Mouse (Mus musculus): ENCODE results near the gene Cdk2ap2. TPM values are rescaled to one million over a fixed set of nuclear protein-coding genes. Genes with fewer than 3 reads are reported as not detected.
A peak's percentile ranks its signal among the peaks of the same experiment; 100 is the strongest.

The Cdk2ap2 gene
- polyA plus RNA-seq, 1 experiment from 2014 or later, result 84.3 TPM

DNA sequence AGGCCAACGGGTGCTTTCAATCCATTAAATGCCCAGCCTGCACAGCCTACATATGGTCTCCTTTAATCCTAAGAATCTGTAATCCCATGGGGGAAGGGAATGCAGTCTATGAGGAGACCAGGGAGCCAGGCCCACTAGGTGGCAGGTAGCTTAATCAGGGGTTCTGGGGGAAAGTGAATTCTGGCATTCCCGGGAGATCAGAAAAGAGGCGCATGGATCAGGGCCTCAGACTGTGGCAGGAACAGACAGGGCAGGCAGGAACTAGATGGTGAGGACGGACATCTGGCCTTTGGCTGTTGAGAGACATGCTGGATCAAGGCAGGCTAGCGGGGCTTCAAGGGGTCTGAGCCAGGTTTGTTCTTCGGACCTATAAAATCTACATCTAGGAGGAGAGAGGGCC, 4.5 kb downstream of the Cdk2ap2 start:
- DNase-seq (ENCODE audit: low spot score) (no peak), ATAC-seq (ENCODE audit: low FRiP score) (no peak)
- Histone ChIP-seq H3K9me3 (ENCODE audit: control insufficient read depth, low read length) (no peaks in the 10 kb centered on the region), H3K4me3 (ENCODE audit: low read depth, low read length) (peak overlapping the region; percentile 46), H3K36me3 (ENCODE audit: control insufficient read depth, insufficient read depth, low read length) (no peaks in the 10 kb centered on the region), H3K27ac (ENCODE audit: low read depth, low read length) (no peak overlapping the region), H3K4me1 (replicated peaks; ENCODE audit: control insufficient read depth, insufficient read depth, low read length) (peaks cover 14% of the 10 kb centered on the region), H3K27me3 (ENCODE audit: control insufficient read depth, insufficient read depth, low read length) (peaks cover 23% of the 10 kb centered on the region), H3K9ac (ENCODE audit: low read depth, low read length) (peak overlapping the region; percentile 48; the same call in 1 of the 2 replicates), H3K4me2 (replicated peaks; ENCODE audit: low read depth, low read length) (peak overlapping the region; percentile 89)
- WGBS, result 63% methylated on average over 6 of the region's 6 CpGs

DNA sequence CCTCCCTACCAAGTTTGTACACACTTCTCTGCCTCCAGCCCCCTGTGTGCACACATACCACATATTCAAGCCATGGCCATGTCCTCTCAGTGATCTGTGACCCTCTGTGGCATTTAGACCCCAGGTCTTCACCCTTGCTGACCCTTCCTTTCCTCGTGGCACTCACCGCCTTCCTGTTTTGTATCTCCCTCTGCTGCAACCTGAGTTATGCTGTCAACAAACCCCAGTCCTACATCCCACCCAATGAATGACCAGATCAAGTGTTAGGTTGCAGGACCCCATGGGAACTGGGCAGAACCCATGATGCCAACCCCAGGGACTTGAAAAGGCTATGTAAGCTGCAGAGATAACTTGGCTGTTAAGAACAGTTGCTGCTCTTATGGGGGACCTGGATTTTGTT, 5.1 kb downstream of the Cdk2ap2 start:
- H3K4me1 ChIP-seq (replicated peaks; ENCODE audit: control insufficient read depth, insufficient read depth, low read length), result peaks cover 14% of the 10 kb centered on the region
- DNase-seq (ENCODE audit: low spot score), result no peak
- H3K27me3 ChIP-seq (ENCODE audit: control insufficient read depth, insufficient read depth, low read length), result peaks cover 23% of the 10 kb centered on the region
- no peak for ATAC-seq (ENCODE audit: low FRiP score)
- no peak overlapping the region for H3K9ac ChIP-seq (ENCODE audit: low read depth, low read length)
- no peaks in the 10 kb centered on the region for H3K36me3 ChIP-seq (ENCODE audit: control insufficient read depth, insufficient read depth, low read length)
- no peak overlapping the region for H3K4me2 ChIP-seq (replicated peaks; ENCODE audit: low read depth, low read length)
- WGBS, result 78% methylated on average over 2 of the region's 2 CpGs
- no peak overlapping the region for H3K4me3 ChIP-seq (ENCODE audit: low read depth, low read length)
- H3K27ac ChIP-seq (ENCODE audit: low read depth, low read length), result no peak overlapping the region
- no peaks in the 10 kb centered on the region for H3K9me3 ChIP-seq (ENCODE audit: control insufficient read depth, low read length)

DNA sequence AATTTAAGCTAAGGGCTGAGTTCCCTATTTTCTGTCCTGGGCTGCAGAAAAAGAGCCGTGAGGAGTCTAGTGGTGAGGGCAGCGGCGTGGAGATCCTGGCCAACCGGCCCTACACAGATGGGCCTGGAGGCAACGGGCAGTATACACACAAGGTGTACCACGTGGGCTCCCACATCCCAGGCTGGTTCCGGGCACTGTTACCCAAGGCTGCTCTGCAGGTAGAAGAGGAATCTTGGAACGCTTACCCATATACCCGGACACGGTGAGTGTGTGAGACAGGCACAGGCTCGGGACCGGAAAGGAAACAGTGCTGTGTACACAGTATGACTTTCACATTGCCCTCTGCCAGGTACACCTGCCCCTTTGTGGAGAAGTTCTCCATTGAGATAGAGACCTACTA, 5.6 kb downstream of the Cdk2ap2 start:
- H3K27ac ChIP-seq (ENCODE audit: low read depth, low read length), result no peak overlapping the region
- ATAC-seq (ENCODE audit: low FRiP score) (no peak), DNase-seq (ENCODE audit: low spot score) (no peak)
- peaks cover 23% of the 10 kb centered on the region for H3K27me3 ChIP-seq (ENCODE audit: control insufficient read depth, insufficient read depth, low read length)
- no peak overlapping the region for H3K4me2 ChIP-seq (replicated peaks; ENCODE audit: low read depth, low read length)
- H3K4me1 ChIP-seq (replicated peaks; ENCODE audit: control insufficient read depth, insufficient read depth, low read length), result peaks cover 14% of the 10 kb centered on the region
- WGBS, result 93% methylated on average over 12 of the region's 12 CpGs
- no peak overlapping the region for H3K4me3 ChIP-seq (ENCODE audit: low read depth, low read length)
- no peak overlapping the region for H3K9ac ChIP-seq (ENCODE audit: low read depth, low read length)
- H3K36me3 ChIP-seq (ENCODE audit: control insufficient read depth, insufficient read depth, low read length), result no peaks in the 10 kb centered on the region
- no peaks in the 10 kb centered on the region for H3K9me3 ChIP-seq (ENCODE audit: control insufficient read depth, low read length)

DNA sequence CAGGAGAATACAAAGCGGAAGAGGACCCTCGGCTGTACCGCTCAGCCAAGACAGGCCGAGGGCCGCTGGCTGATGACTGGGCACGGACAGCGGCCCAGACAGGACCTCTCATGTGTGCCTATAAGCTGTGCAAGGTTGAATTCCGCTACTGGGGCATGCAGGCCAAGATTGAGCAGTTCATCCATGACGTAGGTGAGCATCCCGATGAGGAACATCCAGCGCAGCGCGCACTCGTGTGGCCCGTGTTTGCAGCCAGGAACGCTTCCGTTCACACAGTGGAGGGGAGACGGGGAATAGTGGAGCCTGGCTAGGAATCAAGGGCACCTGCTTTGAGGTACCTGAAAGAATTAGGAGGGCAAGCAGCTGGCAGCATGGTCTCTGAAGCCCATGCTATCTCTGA, 6.3 kb downstream of the Cdk2ap2 start:
- Histone ChIP-seq H3K36me3 (ENCODE audit: control insufficient read depth, insufficient read depth, low read length) (no peaks in the 10 kb centered on the region), H3K4me3 (ENCODE audit: low read depth, low read length) (no peak overlapping the region), H3K9me3 (ENCODE audit: control insufficient read depth, low read length) (no peaks in the 10 kb centered on the region), H3K9ac (ENCODE audit: low read depth, low read length) (no peak overlapping the region), H3K27me3 (ENCODE audit: control insufficient read depth, insufficient read depth, low read length) (peaks cover 23% of the 10 kb centered on the region), H3K4me2 (replicated peaks; ENCODE audit: low read depth, low read length) (no peak overlapping the region), H3K4me1 (replicated peaks; ENCODE audit: control insufficient read depth, insufficient read depth, low read length) (peaks cover 14% of the 10 kb centered on the region), H3K27ac (ENCODE audit: low read depth, low read length) (no peak overlapping the region)
- ATAC-seq (ENCODE audit: low FRiP score) (no peak), DNase-seq (ENCODE audit: low spot score) (no peak)
- WGBS, result 94% methylated on average over 18 of the region's 18 CpGs

DNA sequence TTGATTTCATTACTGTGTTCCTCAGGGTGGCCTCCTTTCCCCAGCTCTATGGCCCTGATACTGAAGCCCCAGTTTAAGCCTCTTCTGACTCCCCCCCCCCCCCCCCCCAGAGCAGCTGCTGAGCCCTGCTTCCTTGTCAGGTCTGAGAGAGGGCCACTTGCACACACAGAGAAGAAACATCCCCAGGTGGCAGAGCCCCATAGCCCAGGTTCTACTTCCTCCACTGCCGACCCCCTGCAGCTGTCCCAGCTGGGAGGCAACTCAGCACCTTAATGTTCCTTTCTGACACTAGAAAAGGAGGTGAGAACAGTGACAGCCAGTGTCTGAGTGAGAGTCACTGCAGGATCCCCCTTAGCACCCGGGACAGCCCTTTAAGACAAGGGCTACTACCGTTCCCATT, 6.8 kb downstream of the Cdk2ap2 start:
- Histone ChIP-seq H3K9me3 (ENCODE audit: control insufficient read depth, low read length) (no peaks in the 10 kb centered on the region), H3K4me2 (replicated peaks; ENCODE audit: low read depth, low read length) (no peak overlapping the region), H3K27ac (ENCODE audit: low read depth, low read length) (no peak overlapping the region), H3K36me3 (ENCODE audit: control insufficient read depth, insufficient read depth, low read length) (no peaks in the 10 kb centered on the region), H3K9ac (ENCODE audit: low read depth, low read length) (no peak overlapping the region), H3K27me3 (ENCODE audit: control insufficient read depth, insufficient read depth, low read length) (peaks cover 23% of the 10 kb centered on the region), H3K4me3 (ENCODE audit: low read depth, low read length) (no peak overlapping the region), H3K4me1 (replicated peaks; ENCODE audit: control insufficient read depth, insufficient read depth, low read length) (peaks cover 13% of the 10 kb centered on the region)
- ATAC-seq (ENCODE audit: low FRiP score) (no peak), DNase-seq (ENCODE audit: low spot score) (no peak)
- WGBS, result 75% methylated on average over 3 of the region's 3 CpGs

DNA sequence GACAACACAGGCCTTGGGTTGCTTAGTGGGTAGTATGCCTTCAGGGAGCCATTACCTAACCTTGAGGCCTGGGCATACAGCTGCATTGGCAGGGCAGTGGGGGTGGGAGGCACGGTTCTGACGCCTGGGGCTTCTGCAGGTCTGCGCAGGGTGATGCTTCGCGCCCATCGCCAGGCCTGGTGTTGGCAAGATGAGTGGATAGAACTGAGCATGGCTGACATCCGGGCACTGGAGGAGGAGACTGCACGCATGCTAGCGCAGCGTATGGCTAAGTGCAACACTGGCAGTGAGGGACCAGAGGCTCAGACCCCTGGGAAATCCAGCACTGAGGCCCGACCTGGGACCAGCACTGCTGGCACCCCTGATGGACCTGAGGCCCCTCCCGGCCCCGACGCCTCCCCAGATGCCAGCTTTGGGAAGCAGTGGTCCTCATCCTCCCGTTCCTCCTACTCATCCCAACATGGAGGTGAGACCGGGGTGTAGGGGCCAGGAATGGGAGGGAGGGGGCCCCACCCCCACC, 7.8 kb downstream of the Cdk2ap2 start:
- 86% methylated on average over 16 of the region's 16 CpGs for WGBS
- ATAC-seq (ENCODE audit: low FRiP score), result no peak
- H3K4me1 ChIP-seq (replicated peaks; ENCODE audit: control insufficient read depth, insufficient read depth, low read length), result peaks cover 10% of the 10 kb centered on the region

DNA sequence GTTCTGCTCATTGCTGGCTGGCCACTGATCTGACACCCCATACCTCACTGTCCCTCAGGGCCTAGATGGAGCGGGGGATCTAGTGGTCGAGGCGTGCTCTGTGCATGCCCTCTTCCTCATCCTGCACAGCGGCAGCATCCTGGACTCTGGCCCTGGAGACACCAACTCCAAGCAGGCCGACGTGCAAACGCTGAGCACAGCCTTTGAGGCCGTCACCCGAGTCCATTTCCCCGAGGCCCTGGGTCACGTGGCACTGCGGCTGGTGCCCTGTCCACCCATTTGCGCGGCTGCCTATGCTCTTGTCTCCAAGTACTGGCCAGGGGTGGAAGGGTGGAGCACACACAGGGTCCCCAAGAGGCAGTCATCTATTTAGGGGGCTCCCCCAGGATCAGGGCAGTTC, 9.7 kb downstream of the Cdk2ap2 start:
- Histone ChIP-seq H3K4me1 (replicated peaks; ENCODE audit: control insufficient read depth, insufficient read depth, low read length) (no peaks in the 10 kb centered on the region), H3K27ac (ENCODE audit: low read depth, low read length) (no peak overlapping the region), H3K9me3 (ENCODE audit: control insufficient read depth, low read length) (no peaks in the 10 kb centered on the region), H3K27me3 (ENCODE audit: control insufficient read depth, insufficient read depth, low read length) (peaks cover 7% of the 10 kb centered on the region), H3K4me2 (replicated peaks; ENCODE audit: low read depth, low read length) (no peak overlapping the region), H3K9ac (ENCODE audit: low read depth, low read length) (no peak overlapping the region), H3K36me3 (ENCODE audit: control insufficient read depth, insufficient read depth, low read length) (no peaks in the 10 kb centered on the region), H3K4me3 (ENCODE audit: low read depth, low read length) (no peak overlapping the region)
- WGBS, result 89% methylated on average over 14 of the region's 14 CpGs
- DNase-seq (ENCODE audit: low spot score) (no peak), ATAC-seq (ENCODE audit: low FRiP score) (no peak)

More for the DNA sequence above, 7.8 kb downstream of the Cdk2ap2 start:
- Histone ChIP-seq H3K27ac (ENCODE audit: low read depth, low read length) (no peak overlapping the region), H3K9me3 (ENCODE audit: control insufficient read depth, low read length) (no peaks in the 10 kb centered on the region), H3K4me3 (ENCODE audit: low read depth, low read length) (no peak overlapping the region), H3K9ac (ENCODE audit: low read depth, low read length) (no peak overlapping the region), H3K27me3 (ENCODE audit: control insufficient read depth, insufficient read depth, low read length) (peaks cover 21% of the 10 kb centered on the region), H3K36me3 (ENCODE audit: control insufficient read depth, insufficient read depth, low read length) (no peaks in the 10 kb centered on the region), H3K4me2 (replicated peaks; ENCODE audit: low read depth, low read length) (no peak overlapping the region)
- DNase-seq (ENCODE audit: low spot score), result no peak

DNA sequence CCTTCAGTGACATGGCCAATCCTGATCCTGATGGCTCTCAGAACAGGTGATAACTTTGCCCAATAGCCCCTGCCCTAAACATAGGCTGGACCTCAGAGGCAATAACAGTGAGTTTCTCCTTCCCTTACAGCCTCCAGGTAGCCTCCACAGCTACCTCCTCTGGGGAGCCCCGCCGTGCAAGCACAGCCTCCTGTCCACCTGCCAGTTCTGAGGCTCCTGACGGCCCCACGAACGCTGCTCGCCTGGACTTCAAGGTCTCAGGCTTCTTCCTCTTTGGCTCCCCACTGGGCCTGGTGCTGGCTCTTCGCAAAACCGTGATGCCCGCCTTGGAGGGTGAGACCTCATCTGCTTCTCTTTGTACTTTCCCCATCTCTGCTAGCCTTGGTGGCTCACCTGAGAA, 11.6 kb downstream of the Cdk2ap2 start:
- Histone ChIP-seq H3K27me3 (ENCODE audit: control insufficient read depth, insufficient read depth, low read length) (no peaks in the 10 kb centered on the region), H3K9ac (ENCODE audit: low read depth, low read length) (no peak overlapping the region), H3K27ac (ENCODE audit: low read depth, low read length) (no peak overlapping the region), H3K4me1 (replicated peaks; ENCODE audit: control insufficient read depth, insufficient read depth, low read length) (no peaks in the 10 kb centered on the region), H3K9me3 (ENCODE audit: control insufficient read depth, low read length) (no peaks in the 10 kb centered on the region), H3K36me3 (ENCODE audit: control insufficient read depth, insufficient read depth, low read length) (no peaks in the 10 kb centered on the region), H3K4me3 (ENCODE audit: low read depth, low read length) (no peak overlapping the region), H3K4me2 (replicated peaks; ENCODE audit: low read depth, low read length) (no peak overlapping the region)
- DNase-seq (ENCODE audit: low spot score) (no peak), ATAC-seq (ENCODE audit: low FRiP score) (no peak)
- 84% methylated on average over 9 of the region's 9 CpGs for WGBS

DNA sequence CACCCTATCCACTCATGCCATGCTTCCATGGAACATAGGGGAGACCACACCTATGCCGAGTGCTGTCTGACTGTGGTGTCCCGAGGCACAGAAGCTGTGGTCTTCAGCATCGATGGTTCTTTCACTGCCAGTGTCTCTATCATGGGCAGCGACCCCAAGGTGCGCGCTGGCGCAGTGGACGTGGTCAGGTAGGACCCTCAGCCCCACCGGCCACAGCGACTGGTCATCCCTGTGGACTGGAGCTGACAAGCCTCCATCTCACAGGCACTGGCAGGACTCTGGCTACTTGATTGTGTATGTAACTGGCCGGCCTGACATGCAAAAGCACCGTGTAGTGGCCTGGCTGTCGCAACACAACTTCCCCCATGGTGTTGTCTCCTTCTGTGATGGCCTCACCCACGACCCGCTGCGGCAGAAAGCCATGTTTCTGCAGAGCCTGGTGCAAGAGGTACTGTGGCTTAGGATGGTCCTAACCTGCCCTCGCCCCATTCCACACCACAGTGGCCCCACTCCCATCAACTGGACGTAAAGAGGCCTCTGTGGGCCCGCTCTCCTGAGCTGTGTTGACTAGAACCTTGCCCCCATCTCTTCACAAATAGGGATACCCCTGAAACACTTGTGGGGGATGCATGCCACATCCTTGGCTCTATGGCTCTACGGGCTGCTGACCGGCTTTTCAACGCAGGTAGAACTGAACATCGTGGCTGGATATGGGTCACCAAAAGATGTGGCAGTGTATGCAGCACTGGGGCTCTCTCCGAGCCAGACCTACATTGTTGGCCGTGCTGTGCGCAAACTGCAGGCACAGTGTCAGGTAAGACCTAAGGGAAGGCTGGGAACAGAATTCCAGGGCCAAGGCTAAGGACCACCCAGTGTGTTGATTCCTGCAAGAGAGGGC, 15.3 kb downstream of the Cdk2ap2 start:
- Histone ChIP-seq H3K27ac (ENCODE audit: low read depth, low read length) (no peak overlapping the region), H3K9ac (ENCODE audit: low read depth, low read length) (no peak overlapping the region), H3K9me3 (ENCODE audit: control insufficient read depth, low read length) (no peaks in the 10 kb centered on the region), H3K27me3 (ENCODE audit: control insufficient read depth, insufficient read depth, low read length) (no peaks in the 10 kb centered on the region), H3K4me2 (replicated peaks; ENCODE audit: low read depth, low read length) (no peak overlapping the region), H3K4me3 (ENCODE audit: low read depth, low read length) (no peak overlapping the region), H3K36me3 (ENCODE audit: control insufficient read depth, insufficient read depth, low read length) (0 out of 2 replicates have a peak, but pooled peaks cover 2% of the 10 kb centered on the region), H3K4me1 (replicated peaks; ENCODE audit: control insufficient read depth, insufficient read depth, low read length) (no peaks in the 10 kb centered on the region)
- WGBS, result 92% methylated on average over 26 of the region's 26 CpGs
- DNase-seq (ENCODE audit: low spot score), result no peak
- no peak for ATAC-seq (ENCODE audit: low FRiP score)
